Mouse (Mus musculus) neural tube, embryonic 11.5 days (tissue): ENCODE measurements around the gene Zc3h18. TPM values are rescaled to one million over a fixed set of nuclear protein-coding genes. Genes with fewer than 3 reads are reported as not detected.

Experiments
- ATAC-seq: fragments of 200-750 bp; cut with Nextera tagmentation; 2 replicates; pipeline ENCODE4 v1.8.0; 2017; ENCODE audit warnings: moderate number of reproducible peaks, mild to moderate bottlenecking, moderate TSS enrichment, moderate library complexity; ENCODE audit not compliant: insufficient read depth, low FRiP score, low TSS enrichment
- DNase-seq: peaks from one replicate; pipeline ENCODE4 v3.0.0-alpha.2; 2015; ENCODE audit warnings: low spot score
- H3K27ac ChIP-seq: fragments of 300-500 bp; sonication (generic); 2 replicates; pipeline ENCODE4 v1.5.1; 2014; ENCODE audit warnings: low read depth, mild to moderate bottlenecking, low read length
- H3K27me3 ChIP-seq: fragments of 300-500 bp; sonication (generic); 2 replicates; pipeline ENCODE4 v1.6.1; 2014; ENCODE audit warnings: mild to moderate bottlenecking, low read length, mixed read lengths; ENCODE audit not compliant: control insufficient read depth, insufficient read depth
- H3K36me3 ChIP-seq: fragments of 300-500 bp; sonication (generic); 2 replicates; pipeline ENCODE4 v1.6.1; 2014; ENCODE audit warnings: mild to moderate bottlenecking, low read length, moderate library complexity, mixed read lengths; ENCODE audit not compliant: control insufficient read depth, insufficient read depth
- H3K4me1 ChIP-seq: fragments of 300-500 bp; sonication (generic); 2 replicates; pipeline ENCODE4 v1.6.1; 2014; ENCODE audit warnings: low read length, mixed read lengths; ENCODE audit not compliant: control insufficient read depth, insufficient read depth
- H3K4me2 ChIP-seq: fragments of 300-500 bp; sonication (generic); 2 replicates; pipeline ENCODE4 v1.6.1; 2014; ENCODE audit warnings: low read depth, mild to moderate bottlenecking, moderate library complexity
- H3K4me3 ChIP-seq: fragments of 300-500 bp; sonication (generic); 2 replicates; pipeline ENCODE4 v1.5.1; 2014; ENCODE audit warnings: low read depth, low read length
- H3K9ac ChIP-seq: fragments of 300-500 bp; sonication (generic); 2 replicates; pipeline ENCODE4 v1.6.1; 2014; ENCODE audit warnings: mild to moderate bottlenecking, low read length
- H3K9me3 ChIP-seq: fragments of 300-500 bp; sonication (generic); 2 replicates; pipeline ENCODE4 v1.6.1; 2016; ENCODE audit warnings: low read length; ENCODE audit not compliant: control insufficient read depth
- WGBS: fragments of 180-500 bp; shearing (Covaris S2); extraction: QIAGEN DNeasy Blood & Tissue Kit; methylation state at CpG from one replicate; pipeline ENCODE4 v1.1.7; 2014; 5-methylcytosine and 5-hydroxymethylcytosine counted together
- polyA plus RNA-seq: library from polyadenylated mRNA; unstranded; fragments of >200 nt; fragmentation: Nextera tagmentation; extraction: Ambion mirVana; gene quantifications from 2 replicates; pipeline ENCODE4 v1.2.1, GENCODE M21; 2014

Gene Zc3h18
- polyA plus RNA-seq, 1 experiment from 2014 or later = 40.5 TPM

GRCm38 (mm10) chr8:122354157-122354556 is 22.3 kb upstream of the Zc3h18 start:
- no peaks in the 10 kb centered on the region for H3K9me3 ChIP-seq
- H3K4me2 ChIP-seq = no peak overlapping the region
- H3K27me3 ChIP-seq = no peaks in the 10 kb centered on the region; the same call in 1 of the 2 replicates
- H3K9ac ChIP-seq = no peak overlapping the region
- H3K27ac ChIP-seq = no peak overlapping the region
- H3K4me3 ChIP-seq = no peak overlapping the region
- 88% methylated on average over 8 of the region's 8 CpGs for WGBS
- no peak for ATAC-seq
- no peak for DNase-seq
- H3K4me1 ChIP-seq = no peaks in the 10 kb centered on the region
- H3K36me3 ChIP-seq = no peaks in the 10 kb centered on the region

GRCm38 (mm10) chr8:122355642-122356606 is 20.5 kb upstream of the Zc3h18 start:
- ATAC-seq = no peak
- no peak overlapping the region for H3K4me2 ChIP-seq
- 74% methylated on average over 9 of the region's 9 CpGs for WGBS
- H3K27ac ChIP-seq = no peak overlapping the region
- H3K36me3 ChIP-seq = no peaks in the 10 kb centered on the region
- no peaks in the 10 kb centered on the region for H3K9me3 ChIP-seq
- no peak overlapping the region for H3K9ac ChIP-seq
- no peak overlapping the region for H3K4me3 ChIP-seq
- no peaks in the 10 kb centered on the region for H3K27me3 ChIP-seq
- no peaks in the 10 kb centered on the region for H3K4me1 ChIP-seq
- no peak for DNase-seq

- no peak for DNase-seq
- ATAC-seq = no peak
- no peak overlapping the region for H3K4me2 ChIP-seq
- H3K4me3 ChIP-seq = no peak overlapping the region
- H3K9me3 ChIP-seq = no peaks in the 10 kb centered on the region
- H3K27ac ChIP-seq = no peak overlapping the region
- H3K36me3 ChIP-seq = no peaks in the 10 kb centered on the region
- no peaks in the 10 kb centered on the region for H3K27me3 ChIP-seq
- H3K9ac ChIP-seq = no peak overlapping the region
- WGBS = 58% methylated on average over 11 of the region's 11 CpGs
- no peaks in the 10 kb centered on the region for H3K4me1 ChIP-seq
Measured at GRCm38 (mm10) chr8:122357202-122357601, 19.2 kb upstream of the Zc3h18 start.

- Histone ChIP-seq H3K36me3 (no peaks in the 10 kb centered on the region), H3K9me3 (no peaks in the 10 kb centered on the region), H3K27me3 (no peaks in the 10 kb centered on the region), H3K4me1 (no peaks in the 10 kb centered on the region), H3K4me2 (no peak overlapping the region), H3K4me3 (no peak overlapping the region), H3K9ac (no peak overlapping the region), H3K27ac (no peak overlapping the region)
- DNase-seq = no peak
- ATAC-seq = no peak
- WGBS = 83% methylated on average over 5 of the region's 5 CpGs
Measured at GRCm38 (mm10) chr8:122357641-122358040, 18.8 kb upstream of the Zc3h18 start.

- no peaks in the 10 kb centered on the region for H3K4me1 ChIP-seq
Measured at GRCm38 (mm10) chr8:122359111-122359775, 17.2 kb upstream of the Zc3h18 start.

GRCm38 (mm10) chr8:122360696-122361416 is 15.6 kb upstream of the Zc3h18 start, which contains the start of gene Trhr2:
Trhr2 (minus strand) TSS chr8:122360746.
- Histone ChIP-seq H3K36me3 (no peaks in the 10 kb centered on the region), H3K9ac (no peak within 1 kb of the TSS), H3K4me2 (no peak within 1 kb of the TSS), H3K9me3 (no peaks in the 10 kb centered on the region), H3K27me3 (no peaks in the 10 kb centered on the region), H3K4me1 (no peaks in the 10 kb centered on the region), H3K27ac (no peak within 1 kb of the TSS), H3K4me3 (no peak within 1 kb of the TSS)
- DNase-seq = no peak
- no peak for ATAC-seq
- 79% methylated on average over 7 of the region's 7 CpGs for WGBS

More at GRCm38 (mm10) chr8:122359111-122359775, 17.2 kb upstream of the Zc3h18 start:
- Histone ChIP-seq H3K9ac (no peak overlapping the region), H3K27ac (no peak overlapping the region), H3K27me3 (no peaks in the 10 kb centered on the region), H3K4me3 (no peak overlapping the region), H3K4me2 (no peak overlapping the region), H3K36me3 (no peaks in the 10 kb centered on the region), H3K9me3 (no peaks in the 10 kb centered on the region)
- DNase-seq (no peak), ATAC-seq (no peak)
- WGBS = 78% methylated on average over 15 of the region's 15 CpGs

- Histone ChIP-seq H3K4me1 (no peaks in the 10 kb centered on the region), H3K4me3 (no peak overlapping the region), H3K4me2 (no peak overlapping the region), H3K9ac (no peak overlapping the region), H3K27me3 (no peaks in the 10 kb centered on the region), H3K9me3 (no peaks in the 10 kb centered on the region), H3K27ac (no peak overlapping the region), H3K36me3 (no peaks in the 10 kb centered on the region)
- no peak for DNase-seq
- 47% methylated on average over 5 of the region's 5 CpGs for WGBS
- ATAC-seq = no peak
Measured at GRCm38 (mm10) chr8:122362271-122362670, 14.1 kb upstream of the Zc3h18 start.

- Histone ChIP-seq H3K27me3 (no peaks in the 10 kb centered on the region), H3K4me2 (no peak overlapping the region), H3K27ac (no peak overlapping the region), H3K9ac (no peak overlapping the region), H3K9me3 (no peaks in the 10 kb centered on the region), H3K4me3 (no peak overlapping the region), H3K4me1 (no peaks in the 10 kb centered on the region), H3K36me3 (no peaks in the 10 kb centered on the region)
- DNase-seq (no peak), ATAC-seq (no peak)
- WGBS = 47% methylated on average over 8 of the region's 8 CpGs
Measured at GRCm38 (mm10) chr8:122362967-122363366, 13.4 kb upstream of the Zc3h18 start.
